Mouse (Mus musculus) thymus, postnatal 0 days (tissue): ENCODE results near the gene Sdk1. TPM values are rescaled to one million over a fixed set of nuclear protein-coding genes. Genes with fewer than 3 reads are reported as not detected.

ENCODE experiments used
- DNase-seq: peaks from one replicate; pipeline ENCODE4 v3.0.0-alpha.2; 2015; ENCODE audit warnings: low spot score
- polyA plus RNA-seq: library from polyadenylated mRNA; unstranded; fragments of >200 nt; fragmentation: Nextera tagmentation; extraction: Ambion mirVana; gene quantifications from 2 replicates; pipeline ENCODE4 v1.2.1, GENCODE M21; 2015

Gene Sdk1
- polyA plus RNA-seq, 1 experiment from 2014 or later: 0.55 TPM

DNA sequence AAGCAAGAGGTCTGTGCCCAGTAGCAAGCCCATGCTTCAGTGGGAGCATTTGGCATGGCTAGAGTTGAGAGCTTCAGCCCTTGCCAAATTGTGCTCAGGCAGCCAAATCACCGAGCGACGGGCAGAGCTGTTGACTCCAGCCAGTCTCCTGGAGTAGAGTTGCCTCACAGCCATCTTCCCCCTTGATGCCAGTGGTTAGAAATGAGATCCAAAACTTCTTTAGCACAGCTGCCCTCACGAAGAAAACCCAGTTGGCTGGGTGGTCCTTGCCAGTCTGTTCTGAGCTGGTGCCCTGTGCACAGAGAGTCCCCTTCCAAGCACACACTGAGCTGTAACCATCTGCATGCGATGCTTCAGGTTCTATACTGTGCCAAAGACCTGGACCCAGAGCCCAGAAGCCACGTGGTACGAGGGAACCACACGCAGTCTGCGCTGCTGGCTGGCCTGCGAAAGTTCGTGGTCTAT, 855.1 kb downstream of the Sdk1 start:
- DNase-seq: no peak

DNA sequence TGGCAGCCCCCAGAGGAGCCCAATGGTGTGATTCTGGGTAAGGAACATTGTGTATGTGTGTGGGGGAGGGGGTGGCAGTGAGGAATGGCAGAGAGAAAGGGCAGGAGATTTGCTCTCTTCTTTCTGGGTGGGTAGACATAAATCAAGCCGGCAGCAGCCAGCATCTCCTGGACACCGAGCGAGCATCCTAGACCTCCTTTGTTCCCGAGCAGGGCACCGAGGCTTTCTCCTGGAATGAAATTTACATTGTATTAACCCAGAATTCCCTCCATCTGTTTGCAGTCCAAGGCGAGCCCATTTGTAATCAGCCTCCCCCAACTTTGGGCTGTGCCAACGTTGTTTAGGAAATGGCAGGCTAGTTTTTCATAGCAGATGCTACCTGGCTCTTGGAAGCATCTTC, 858.9 kb downstream of the Sdk1 start:
- DNase-seq: no peak

- no peak for DNase-seq
Measured at GRCm38 (mm10) chr5:142107434-142107833, 866.1 kb downstream of the Sdk1 start.

DNA sequence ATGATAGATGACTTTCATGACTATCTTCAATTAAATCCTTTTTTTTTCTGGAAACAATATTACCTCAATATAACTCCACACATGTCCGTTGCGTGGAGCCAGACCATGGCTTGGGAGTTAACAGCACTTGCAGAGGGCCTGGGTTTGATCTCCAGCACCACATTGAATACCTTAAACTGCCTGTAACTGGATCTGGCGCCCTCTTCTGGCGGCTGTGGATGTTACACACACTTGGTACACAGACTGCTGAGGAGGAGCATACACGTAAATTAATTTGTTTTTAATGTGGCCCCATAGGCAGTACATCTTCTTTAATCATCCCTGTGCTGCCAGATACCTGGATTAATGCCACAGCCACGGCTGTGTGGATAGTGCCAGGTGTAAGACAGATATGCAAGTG, 870.7 kb downstream of the Sdk1 start:
- no peak for DNase-seq

DNA sequence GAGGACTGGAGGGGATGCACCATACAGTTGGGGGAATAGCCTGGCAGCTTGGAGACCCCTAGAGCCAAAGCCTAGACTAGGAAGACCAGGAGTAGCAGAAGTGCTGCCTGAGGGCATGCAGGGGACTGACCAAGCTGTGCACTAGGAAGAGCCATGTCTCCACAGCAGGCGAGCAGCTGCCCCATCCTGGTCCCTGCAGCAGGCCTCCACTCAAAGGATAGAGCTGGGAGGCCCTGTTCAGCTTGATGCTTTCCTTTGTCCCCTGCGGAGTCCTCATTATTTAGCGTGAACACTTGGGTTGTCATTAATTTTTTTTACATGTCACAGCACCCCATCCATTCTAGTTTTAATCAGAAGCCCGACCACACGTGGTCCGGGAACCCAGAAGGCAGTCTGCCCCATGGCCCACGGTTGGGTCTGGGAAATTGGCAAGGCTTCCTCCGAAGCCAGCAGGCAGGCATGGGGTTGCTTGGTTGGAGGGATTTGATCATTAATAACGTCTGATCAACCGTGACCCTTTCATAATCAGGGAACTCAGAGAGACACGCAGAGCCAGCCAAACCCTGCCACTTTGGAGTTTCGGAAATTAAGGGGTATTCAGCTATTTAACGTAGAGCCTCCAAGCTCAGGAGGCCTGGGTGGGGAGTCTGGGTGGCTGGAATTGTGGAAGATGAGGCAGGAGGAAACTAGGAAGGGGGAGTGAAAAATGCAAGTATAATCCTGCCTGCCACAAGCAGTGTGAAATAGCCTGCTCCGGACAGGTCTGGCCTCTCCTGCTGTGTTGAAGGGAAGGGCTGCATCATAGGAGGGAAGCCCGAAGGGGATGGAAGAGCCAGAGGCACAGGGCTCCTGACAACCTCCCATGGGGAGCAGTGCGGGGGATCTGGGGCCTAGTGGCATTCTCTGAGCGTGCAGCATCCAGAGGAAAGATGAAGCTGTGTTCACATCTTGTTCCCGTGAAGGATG, 872.2 kb downstream of the Sdk1 start:
- no peak for DNase-seq

DNA sequence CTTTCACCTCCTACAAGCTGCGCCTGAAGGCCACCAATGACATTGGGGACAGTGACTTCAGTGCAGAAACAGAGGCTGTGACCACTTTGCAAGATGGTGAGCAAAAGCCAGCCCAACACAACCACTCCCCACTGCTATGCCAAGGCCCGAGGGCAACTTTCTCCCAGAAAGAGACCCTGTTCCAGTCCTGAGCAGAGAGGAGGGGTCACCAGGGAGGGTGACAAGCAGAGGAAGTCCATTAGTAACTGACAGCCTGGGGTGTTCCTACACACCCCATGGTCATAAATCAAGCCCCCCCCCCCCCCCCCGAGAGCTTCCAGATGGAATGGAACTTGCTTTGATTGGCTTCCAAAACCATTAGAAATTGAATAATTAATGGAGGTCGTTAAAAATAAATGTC, 886.5 kb downstream of the Sdk1 start:
- no peak for DNase-seq

DNA sequence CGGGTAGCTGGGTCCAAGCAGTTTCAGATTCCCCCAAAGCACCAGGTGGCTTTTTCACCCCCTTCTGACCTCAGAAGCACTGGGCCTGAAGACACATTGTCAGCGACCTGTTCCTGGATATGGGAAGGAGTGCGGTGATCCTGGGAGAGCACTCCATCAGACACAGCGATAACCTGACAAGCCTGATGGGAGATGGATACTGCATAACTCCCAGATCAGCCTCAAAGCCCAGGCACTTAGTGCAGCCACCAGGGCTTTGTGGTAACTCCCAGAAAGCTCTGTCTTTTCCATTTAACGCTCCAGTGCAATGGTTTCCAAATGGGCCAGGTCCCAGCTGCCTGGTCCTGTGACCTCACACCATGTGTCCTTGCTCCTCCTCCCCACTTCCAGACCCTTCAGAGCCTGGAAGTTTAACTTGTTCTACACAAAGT, 886.9 kb downstream of the Sdk1 start:
- DNase-seq: no peak

DNA sequence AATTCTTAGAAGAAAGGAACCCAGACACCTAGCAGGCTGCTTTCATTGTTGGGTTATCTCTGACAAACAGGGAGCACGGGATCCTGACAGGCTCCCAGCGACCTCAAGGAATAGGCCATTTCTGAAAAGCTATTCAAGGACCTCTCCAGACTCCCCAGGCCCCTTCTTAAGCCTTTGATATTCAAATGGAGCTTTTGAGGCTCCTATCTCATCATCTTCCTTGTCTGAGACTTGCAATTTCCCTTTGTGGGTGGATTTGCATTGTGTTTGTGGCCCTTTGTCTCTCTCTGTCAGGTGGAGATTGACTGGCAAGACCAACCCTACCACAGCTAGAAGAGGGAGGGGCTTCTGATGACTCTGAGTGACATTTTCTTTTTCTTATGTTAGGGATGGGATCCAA, 888.7 kb downstream of the Sdk1 start:
- peak; percentile 5 for DNase-seq

GRCm38 (mm10) chr5:142139978-142140377, 898.7 kb downstream of the Sdk1 start:
- DNase-seq: no peak

GRCm38 (mm10) chr5:142149594-142149993, 908.3 kb downstream of the Sdk1 start:
- DNase-seq: no peak

- DNase-seq: no peak
Measured at GRCm38 (mm10) chr5:142150756-142151155, 909.5 kb downstream of the Sdk1 start.

GRCm38 (mm10) chr5:142156868-142157852, 915.9 kb downstream of the Sdk1 start:
- no peak for DNase-seq

DNA sequence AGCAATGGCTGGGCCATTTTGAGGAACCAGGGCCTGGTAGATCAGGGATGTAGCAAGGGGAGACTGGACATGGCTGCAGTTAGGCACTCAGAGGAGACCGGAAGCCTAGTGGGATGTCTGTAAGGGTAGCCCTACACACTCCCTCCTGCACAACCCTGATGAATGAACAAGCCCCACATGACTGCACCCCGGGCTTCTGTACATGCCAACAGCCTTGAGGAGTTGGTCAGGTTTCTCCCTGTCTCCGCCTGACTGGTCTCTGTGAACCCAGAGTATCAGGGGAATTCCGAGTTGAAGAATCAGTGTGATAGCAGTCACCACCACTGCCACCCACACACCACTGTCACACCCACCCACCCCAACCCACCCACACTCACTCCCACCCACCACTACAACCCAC, 922.2 kb downstream of the Sdk1 start:
- DNase-seq: no peak

DNA sequence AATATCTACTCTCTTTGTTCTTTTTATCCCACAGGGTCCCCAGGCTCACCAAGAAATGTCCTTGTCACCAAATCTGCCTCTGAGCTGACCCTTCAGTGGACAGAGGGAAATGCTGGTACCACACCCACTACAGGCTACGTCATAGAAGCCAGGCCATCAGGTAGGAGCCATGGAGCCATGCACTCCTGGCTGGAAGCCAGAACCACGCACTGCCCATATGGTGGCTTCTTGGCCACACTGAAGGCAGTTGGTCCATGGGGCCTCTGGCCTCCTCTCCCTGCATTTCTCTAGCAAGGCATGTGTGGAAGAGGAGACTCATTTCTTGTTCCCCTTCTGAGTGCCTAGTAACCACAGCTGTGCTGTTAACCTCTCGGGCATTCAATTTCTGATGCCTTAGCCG, 932.3 kb downstream of the Sdk1 start:
- DNase-seq: no peak

GRCm38 (mm10) chr5:142178164-142178563, 936.9 kb downstream of the Sdk1 start:
- no peak for DNase-seq

- no peak for DNase-seq
Measured at GRCm38 (mm10) chr5:142179304-142179703, 938.0 kb downstream of the Sdk1 start.

DNA sequence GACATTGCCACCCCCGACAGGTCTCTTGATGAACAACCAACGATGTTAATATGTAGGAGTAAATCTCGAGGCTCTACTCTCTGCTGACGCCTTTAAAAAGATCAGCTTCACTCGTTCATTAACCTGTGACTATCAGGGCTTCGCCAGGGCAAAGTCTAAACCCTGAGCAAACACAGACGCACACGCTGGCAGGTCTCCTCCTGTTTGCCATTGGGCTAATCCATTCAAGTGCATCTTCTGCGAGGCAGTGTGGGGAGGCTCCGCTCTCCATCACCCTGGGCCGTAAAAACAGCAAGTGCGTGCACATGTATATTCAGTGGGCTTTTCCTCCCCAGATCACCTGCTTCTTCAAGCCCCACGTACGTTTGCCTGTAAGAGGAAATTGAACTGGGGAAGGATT, 940.6 kb downstream of the Sdk1 start:
- DNase-seq: no peak

- DNase-seq: no peak
Measured at GRCm38 (mm10) chr5:142188765-142189164, 947.5 kb downstream of the Sdk1 start.

DNA sequence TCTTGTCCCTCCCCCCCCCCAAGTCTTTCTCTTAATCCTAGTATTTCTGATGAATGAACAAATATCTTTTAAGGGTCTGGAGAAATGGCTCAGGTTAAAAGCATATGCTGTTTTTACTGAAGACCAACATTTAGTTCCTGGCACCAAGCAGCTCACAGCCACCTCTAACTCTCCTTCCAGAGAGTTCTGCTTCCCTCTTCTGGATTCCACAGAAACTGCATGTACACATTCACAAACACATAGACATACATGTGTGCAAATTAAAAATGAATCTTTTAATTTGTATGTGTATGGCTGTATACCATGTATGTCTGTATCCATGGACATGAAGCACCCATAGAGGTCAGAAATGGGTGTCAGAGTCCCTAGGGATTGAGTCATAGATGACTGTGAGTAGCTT, 968.6 kb downstream of the Sdk1 start:
- peak; percentile 12 for DNase-seq

GRCm38 (mm10) chr5:142212252-142212651, 971.0 kb downstream of the Sdk1 start:
- peak; percentile 5 for DNase-seq

- no peak for DNase-seq
Measured at GRCm38 (mm10) chr5:142215981-142216380, 974.7 kb downstream of the Sdk1 start.
